Mouse (Mus musculus) G1E-ER4 (cell line): ENCODE measurements around the gene Slc25a24. TPM values are rescaled to one million over a fixed set of nuclear protein-coding genes. Genes with fewer than 3 reads are reported as not detected.

Source experiments
- GATA1 ChIP-seq: IDR thresholded peaks from one replicate; pipeline ENCODE4 v1.8.0; 2012; ENCODE audit warnings: low read length, inconsistent platforms
- polyA plus RNA-seq: library from polyadenylated mRNA; stranded (reverse); fragments of >175 nt; gene quantifications from 2 replicates; pipeline ENCODE4 v1.2.3, GENCODE M21; 2012

Gene Slc25a24
- polyA plus RNA-seq: not detected in 2 replicates

DNA sequence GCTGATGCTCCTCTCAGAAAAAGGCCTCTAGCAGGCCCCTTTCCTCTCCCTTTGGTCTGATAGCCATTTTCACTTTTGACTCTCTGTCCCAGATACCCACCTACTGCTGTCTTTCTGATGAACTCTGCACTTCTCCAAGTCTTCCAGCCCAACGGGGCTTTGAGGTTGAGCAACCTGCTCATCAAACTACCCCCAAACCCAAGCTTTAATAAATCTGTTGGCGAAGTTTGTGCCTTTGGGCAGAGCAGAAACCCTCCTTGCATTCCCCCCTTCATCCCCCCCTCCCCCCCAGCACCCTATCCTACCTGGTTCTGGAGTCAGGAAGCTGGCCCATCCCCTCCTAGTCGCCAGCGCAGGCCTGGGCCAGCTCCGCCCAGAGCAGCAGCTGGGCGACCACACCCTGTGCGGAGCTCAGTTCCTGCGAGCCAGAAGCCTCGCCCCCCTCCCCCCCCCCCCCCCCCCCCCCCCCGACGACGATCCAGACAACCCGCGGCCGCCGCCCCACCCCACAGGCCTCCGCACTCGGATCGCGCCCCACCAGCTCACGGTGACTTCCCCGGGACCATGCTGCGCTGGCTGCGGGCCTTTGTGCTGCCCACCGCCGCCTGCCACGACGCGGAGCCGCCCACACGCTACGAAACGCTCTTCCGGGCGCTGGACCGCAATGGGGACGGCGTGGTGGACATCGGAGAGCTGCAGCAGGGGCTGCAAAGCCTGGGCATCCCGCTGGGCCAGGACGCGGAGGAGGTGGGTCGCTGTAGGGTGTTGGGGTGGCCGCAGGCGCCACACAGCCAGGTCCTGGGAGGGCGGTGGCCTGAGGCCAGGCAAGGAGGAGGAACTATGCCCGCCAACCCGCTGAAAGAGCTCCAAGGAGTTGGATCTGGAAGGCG is at the start of gene Slc25a24:
Gene Slc25a24, plus strand, starts transcription at position 509 of the 890 bp plus-strand sequence.
- TF ChIP-seq GATA1: no peak

DNA sequence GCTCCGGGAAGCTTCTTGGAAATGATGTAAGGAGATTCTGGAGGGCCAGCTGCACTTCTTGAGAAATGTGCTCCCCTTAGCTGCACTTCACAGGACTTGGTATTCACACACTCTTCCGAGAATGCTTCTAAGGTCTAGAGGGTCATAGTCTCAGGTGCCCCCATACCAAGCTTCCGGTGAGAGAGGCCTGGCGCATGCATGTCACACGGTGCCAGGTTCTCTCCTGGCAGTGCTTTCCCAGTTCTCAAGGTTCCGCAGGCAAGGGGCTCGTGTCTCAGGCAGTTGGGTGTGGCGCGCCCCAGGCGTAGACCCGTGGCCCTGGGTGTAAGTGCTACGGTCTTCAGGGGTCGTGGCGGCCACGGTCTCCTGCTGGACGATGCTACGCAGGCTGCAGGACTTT is 42.8 kb upstream of the Slc25a24 start, which contains the start of gene Slc25a54:
Gene Slc25a54, plus strand, starts transcription at position 301 of the 400 bp plus-strand sequence.
- TF ChIP-seq GATA1: no peak

DNA sequence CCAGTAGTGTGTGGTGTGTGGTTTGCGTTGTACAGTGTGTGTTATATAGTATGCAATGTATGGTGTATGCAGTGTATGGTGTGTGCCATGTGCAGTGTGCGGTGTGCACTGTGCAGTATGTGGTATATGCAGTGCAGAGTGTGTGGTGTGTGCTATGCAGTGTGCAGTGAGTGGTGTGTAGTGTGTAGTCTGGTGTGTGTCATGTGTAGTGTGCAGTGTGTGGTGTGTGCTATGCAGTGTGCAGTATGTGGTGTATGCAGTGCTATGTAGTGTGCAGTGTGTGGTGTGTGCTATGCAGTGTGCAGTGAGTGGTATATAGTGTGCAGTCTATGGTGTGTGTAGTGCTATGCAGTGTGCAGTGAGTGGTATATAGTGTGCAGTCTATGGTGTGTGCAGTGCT is 38.5 kb upstream of the Slc25a24 start:
- no peak for TF ChIP-seq GATA1

DNA sequence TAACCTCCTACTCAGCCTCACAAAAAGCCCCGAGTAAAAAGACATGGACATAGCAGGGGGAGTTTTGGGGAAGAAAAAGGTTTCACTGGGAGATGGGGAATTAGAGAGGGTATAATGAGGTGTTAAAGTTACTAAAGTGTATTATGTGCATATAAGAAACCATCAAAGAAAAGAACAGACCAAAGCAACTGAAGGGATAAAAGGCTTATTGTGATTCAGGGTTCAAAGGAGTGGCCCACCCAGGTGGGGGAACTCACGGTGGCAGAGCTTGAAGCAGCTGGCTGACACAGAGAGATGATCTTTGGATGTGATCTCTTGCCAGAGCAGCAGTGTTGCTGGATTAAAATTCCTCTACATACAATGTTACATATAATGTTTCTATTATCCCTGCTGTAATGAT is 34.5 kb upstream of the Slc25a24 start:
- TF ChIP-seq GATA1: no peak

DNA sequence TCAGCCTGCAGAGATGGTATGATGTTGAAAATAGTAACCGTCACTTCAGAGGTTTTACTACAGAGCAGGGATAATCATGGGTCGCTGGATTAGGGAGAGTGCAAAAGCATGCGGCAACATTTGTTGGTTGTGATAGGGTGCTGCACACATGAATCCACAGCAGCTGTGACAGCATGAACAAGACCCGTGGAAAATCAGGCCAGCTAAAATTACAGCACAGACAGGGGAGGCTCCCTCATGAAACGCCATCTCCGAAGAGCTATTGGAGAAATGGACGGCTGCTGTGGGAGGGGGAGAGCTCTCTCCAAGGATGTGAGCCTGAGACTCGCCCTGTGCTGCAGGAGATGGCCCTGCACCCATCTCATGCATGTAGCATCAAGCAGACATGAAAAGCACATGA is 18.2 kb upstream of the Slc25a24 start:
- no peak for TF ChIP-seq GATA1

DNA sequence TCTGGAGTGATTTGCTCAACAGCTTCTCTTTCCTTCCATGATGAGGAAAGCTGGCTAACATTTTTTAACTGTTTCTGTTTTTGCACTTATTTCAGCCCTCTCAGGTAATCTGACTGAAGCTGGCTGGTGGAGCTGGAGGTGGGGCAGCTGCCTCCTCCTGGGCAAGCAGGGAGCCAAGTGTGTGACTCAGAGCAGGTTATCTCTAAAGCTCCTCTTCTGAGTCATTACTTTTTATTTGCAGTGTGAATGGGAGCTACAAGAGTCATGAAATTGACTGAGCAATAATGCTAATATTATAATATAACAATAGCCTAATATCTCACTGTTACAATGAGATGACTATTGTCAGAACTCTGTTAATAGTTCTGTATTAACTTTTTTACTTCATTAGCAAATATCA is 5.8 kb upstream of the Slc25a24 start:
- TF ChIP-seq GATA1: no peak

DNA sequence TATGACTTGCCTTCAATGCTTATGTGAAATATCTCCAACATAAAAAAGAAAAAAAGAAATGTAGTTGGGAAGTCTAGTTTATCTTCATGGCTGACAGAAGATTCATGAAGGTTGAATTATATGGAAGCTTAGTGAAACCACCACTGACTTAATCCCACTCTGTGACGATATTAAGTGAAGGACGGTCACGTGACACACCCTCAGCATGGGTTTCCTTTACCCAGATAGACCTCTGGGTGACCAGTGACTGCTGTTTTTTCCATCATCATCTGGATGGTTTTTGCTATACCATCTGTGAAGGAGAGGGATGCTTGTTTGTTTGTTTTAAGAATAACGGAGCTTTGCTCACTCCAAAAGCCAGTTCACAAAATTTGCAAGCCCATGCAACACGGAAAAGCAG is 3.4 kb upstream of the Slc25a24 start:
- no peak for TF ChIP-seq GATA1

DNA sequence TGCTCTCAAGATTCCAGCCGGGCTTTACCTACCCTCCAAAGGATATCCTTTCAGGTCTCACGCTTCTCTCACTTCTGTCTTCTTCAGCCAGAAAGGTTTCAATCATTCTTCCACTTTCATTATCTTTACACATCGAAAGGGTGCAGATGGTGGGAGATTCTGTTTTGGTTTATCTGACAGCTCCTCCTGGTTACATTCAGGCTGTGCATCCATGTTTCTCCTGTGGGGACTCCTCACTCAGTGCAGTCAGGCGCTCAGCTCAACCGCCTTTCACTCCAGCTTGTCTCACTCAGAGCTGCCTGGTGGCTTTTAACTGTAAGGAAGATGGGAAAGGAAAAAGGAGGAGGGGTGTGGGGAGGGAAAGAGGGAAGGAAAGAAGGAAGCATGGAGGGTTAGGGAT is 3.0 kb upstream of the Slc25a24 start:
- no peak for TF ChIP-seq GATA1

DNA sequence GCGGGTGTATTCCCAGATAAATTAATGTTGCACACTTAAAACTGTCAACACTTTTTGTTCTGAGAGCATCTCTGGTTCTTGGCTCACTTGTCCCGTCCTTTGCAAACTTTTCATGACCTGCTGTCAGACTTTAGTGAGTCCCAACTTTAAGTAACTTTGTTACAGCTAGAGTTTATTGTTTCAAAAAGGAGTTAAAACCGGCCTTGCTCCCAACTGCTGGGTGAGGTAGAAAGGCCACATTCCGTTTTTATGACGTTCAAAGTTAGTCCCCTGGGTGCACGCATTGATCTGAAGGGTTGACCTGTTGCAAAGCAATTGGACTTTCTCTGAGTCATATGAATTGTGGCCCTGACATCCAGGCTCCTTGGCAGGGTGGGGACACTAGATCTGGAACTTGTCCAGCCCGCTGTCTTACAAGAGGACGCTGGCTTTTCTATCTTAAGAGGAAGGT is 607 bp downstream of the Slc25a24 start:
- no peak for TF ChIP-seq GATA1

DNA sequence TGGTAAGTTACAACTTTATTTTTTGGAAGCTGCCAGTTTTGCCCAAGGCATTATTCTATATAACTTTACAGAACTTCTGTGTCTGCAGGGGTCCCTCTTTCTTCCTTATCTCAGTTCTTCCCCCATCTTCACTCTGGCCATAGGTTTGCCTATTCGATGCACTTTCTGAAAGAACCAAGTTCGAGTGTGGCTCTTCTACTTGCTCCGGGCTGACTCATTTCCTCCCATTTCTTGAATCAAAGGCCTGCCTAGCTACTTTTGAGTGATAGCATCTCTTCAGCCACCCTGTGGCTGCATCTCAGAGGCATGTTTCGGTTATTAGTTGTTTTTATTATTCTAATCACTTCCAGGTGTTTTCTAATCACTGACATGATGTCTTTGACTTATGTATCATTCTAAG is 1.1 kb downstream of the Slc25a24 start:
- TF ChIP-seq GATA1: no peak

DNA sequence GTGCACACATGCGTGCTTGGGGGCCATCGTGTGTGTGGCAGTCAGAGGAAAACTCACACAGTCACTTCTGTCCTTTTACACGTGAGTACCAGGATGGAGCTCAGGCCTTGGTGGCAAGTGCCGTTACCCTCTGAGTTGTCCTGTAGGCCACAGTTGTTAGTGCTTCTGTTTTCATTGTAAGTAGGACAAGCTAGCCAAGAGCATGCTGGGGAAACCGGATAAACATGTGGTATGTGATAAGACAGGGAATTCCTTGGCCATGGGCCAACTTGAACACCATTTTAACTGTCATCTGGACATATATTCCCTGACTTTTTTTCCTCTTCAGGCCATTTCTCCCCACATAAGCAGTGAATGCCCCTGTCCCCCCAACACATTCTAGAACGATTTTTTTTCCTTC is 2.6 kb downstream of the Slc25a24 start:
- TF ChIP-seq GATA1: no peak

DNA sequence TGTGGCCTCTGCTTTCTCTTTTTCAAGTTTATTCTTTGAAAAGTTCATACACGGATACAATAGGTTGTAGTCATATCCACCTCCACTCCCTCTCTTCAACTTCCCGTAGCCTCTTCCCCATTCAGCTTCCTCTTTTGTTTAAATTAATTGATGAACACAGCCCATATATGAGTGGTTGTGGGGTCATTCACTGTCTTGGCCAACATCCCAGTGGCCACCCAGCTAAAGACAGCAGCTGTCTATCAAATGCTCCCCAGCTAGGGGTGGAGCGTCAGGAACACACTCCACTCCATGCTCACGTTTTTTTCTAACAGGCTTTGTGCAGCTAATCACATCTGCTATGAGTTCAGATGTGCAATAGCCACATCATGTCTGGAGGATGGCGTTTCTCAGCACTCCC is 6.8 kb downstream of the Slc25a24 start:
- no peak for TF ChIP-seq GATA1

DNA sequence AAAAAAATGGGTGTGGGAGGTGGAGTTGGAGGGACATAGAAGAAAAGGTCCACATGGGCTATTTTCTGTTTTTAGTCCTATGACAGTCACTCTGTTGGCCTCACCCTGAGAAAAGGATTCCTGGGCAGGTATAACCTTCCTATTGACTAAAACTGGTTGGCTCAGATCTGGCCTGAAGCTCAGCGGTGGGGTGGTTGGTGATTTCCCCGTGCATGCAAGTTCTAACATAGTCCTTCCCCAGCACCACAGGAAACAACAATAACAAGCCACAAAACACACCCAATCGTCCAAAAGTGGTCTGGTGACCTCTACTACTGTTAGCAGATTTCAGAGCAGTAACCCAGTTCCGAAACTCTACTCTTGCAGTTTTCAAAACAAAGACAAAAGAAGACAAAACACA is 10.0 kb downstream of the Slc25a24 start:
- TF ChIP-seq GATA1: no peak

DNA sequence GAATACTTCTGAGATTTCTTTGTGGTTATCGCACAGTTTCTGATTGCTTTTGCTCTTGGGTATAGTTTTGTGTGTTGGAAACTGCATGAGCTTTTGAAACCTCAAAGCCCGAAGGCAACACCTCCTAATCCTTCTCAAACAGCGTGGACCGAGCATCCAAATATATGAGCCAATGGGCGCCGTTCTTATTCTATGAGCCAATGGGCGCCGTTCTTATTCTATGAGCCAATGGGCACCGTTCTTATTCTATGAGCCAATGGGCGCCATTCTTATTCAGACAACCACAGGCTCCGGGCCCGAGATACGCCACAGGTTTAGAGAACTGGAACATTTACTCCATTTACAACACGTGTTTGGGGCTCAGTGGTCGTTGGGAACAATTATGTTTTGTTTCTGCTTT is 11.1 kb downstream of the Slc25a24 start:
- no peak for TF ChIP-seq GATA1

DNA sequence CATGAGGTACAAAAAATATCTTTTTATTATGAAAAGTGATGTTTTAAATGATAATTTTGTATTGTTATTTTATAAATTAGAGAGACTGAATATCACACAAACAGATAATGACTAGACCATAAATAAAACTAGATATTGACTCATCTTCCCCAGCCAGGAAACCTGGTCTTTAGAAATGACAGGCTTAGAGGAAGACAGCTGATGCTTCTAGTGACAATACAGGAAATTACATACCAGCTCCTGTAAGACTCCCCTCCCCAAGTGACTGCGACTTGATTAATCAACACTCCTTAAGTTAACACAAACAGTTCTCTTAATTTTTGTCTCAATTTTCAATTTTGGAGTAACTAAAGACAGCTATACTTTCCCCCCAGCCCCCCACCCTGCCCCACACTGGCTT is 12.4 kb downstream of the Slc25a24 start:
- no peak for TF ChIP-seq GATA1

DNA sequence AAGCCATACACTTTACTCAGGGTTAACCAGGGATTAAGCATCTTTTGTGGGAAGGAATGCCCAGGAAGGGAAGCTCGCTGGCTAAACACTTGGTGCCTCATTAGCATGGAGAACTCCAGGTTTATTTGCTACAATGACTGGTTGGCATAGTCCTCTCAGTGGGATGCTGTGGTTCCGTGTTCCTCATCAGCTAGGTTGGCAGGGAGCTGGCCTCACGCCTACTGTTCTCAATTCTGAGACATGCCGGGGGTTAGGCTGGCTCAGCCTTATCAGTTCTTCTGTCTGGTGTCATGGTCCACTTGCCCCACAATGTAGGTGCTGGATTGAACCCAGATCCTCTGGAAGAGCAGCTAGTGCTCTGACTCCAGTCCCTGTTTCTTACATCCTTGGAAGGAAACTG is 29.6 kb downstream of the Slc25a24 start:
- TF ChIP-seq GATA1: no peak

DNA sequence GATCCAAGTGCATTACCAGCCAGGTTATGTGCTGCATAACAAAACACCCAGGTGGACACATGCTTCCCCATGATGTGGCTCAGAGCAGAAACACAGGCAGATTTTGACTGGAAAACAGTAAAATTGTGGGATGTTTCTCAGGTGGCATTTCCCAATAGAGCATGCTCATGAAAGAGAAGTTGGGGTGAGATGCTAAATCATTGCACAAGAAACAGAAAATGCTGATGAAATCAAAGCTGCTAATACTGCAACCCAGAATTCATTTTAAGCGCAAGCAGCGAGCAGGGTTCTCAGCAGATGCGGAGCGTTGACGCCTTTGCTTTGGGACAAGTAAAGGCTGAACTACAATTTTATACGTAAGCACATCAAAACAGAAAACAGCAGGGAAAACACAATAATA is 30.5 kb downstream of the Slc25a24 start:
- TF ChIP-seq GATA1: no peak
